Mouse (Mus musculus): ENCODE measurements around the gene Gm27021.
A peak's percentile ranks its signal among the peaks of the same experiment; 100 is the strongest.

Gene Gm27021

GRCm38 (mm10) chr8:120634329-120634839, 33.5 kb downstream of the Gm27021 start:
- peak; percentile 98 for DNase-seq

GRCm38 (mm10) chr8:120633665-120634271, 34.1 kb downstream of the Gm27021 start:
- DNase-seq = peak; percentile 93

- peak; percentile 92 for DNase-seq
These were observed 34.8 kb downstream of the Gm27021 start for GRCm38 (mm10) chr8:120632969-120633664.

GRCm38 (mm10) chr8:120631441-120632375, 36.2 kb downstream of the Gm27021 start:
- DNase-seq = no peak

GRCm38 (mm10) chr8:120630848-120631247, 37.0 kb downstream of the Gm27021 start:
- no peak for DNase-seq

- no peak for DNase-seq
These were observed 37.8 kb downstream of the Gm27021 start for GRCm38 (mm10) chr8:120630031-120630430.

GRCm38 (mm10) chr8:120627298-120627697, 40.6 kb downstream of the Gm27021 start:
- no peak for DNase-seq

GRCm38 (mm10) chr8:120626461-120626860, 41.4 kb downstream of the Gm27021 start:
- no peak for DNase-seq

- DNase-seq = no peak
These were observed 44.3 kb downstream of the Gm27021 start for GRCm38 (mm10) chr8:120623608-120624007.

GRCm38 (mm10) chr8:120622161-120622560, 45.7 kb downstream of the Gm27021 start:
- DNase-seq = no peak

GRCm38 (mm10) chr8:120620441-120620840, 47.4 kb downstream of the Gm27021 start:
- no peak for DNase-seq

GRCm38 (mm10) chr8:120619235-120620180, 48.4 kb downstream of the Gm27021 start:
- peak; percentile 97 for DNase-seq

GRCm38 (mm10) chr8:120618110-120618509, 49.8 kb downstream of the Gm27021 start:
- peak; percentile 95 for DNase-seq

- peak; percentile 95 for DNase-seq
These were observed 50.9 kb downstream of the Gm27021 start for GRCm38 (mm10) chr8:120616663-120617626.

- no peak for DNase-seq
These were observed 53.4 kb downstream of the Gm27021 start for GRCm38 (mm10) chr8:120614491-120614890.

GRCm38 (mm10) chr8:120610824-120611223, 57.1 kb downstream of the Gm27021 start:
- no peak for DNase-seq

GRCm38 (mm10) chr8:120607885-120608284, 60.0 kb downstream of the Gm27021 start:
- DNase-seq = no peak

GRCm38 (mm10) chr8:120607460-120607859, 60.4 kb downstream of the Gm27021 start:
- DNase-seq = peak; percentile 92

- DNase-seq = no peak
These were observed 65.2 kb downstream of the Gm27021 start for GRCm38 (mm10) chr8:120602672-120603071.

GRCm38 (mm10) chr8:120599504-120599903, 68.4 kb downstream of the Gm27021 start:
- DNase-seq = peak; percentile 95

- DNase-seq = peak; percentile 96
These were observed 69.3 kb downstream of the Gm27021 start for GRCm38 (mm10) chr8:120598579-120598978.
